Mouse (Mus musculus) liver, embryonic 14.5 days (tissue): ENCODE measurements around the gene Rnd3. TPM values are rescaled to one million over a fixed set of nuclear protein-coding genes. Genes with fewer than 3 reads are reported as not detected.

Experiments used
- ATAC-seq: fragments of 200-750 bp; cut with Nextera tagmentation; 2 replicates; pipeline ENCODE4 v1.8.0; 2017; ENCODE audit warnings: moderate number of reproducible peaks, mild to moderate bottlenecking, moderate library complexity; ENCODE audit not compliant: insufficient read depth
- DNase-seq, 3 experiments: peaks; one replicate each; pipeline ENCODE4 v3.0.0-alpha.2; 2012 to 2013; ENCODE audit warnings: low read depth in 3 of 3, low spot score in 3 of 3
- H3K27ac ChIP-seq: fragments of 300-500 bp; sonication (generic); 2 replicates; pipeline ENCODE4 v1.5.1; 2014; ENCODE audit warnings: moderate library complexity, mild to moderate bottlenecking, control low read depth, inconsistent platforms
- H3K27me3 ChIP-seq: fragments of 300-500 bp; sonication (generic); 2 replicates; pipeline ENCODE4 v1.6.1; 2014; ENCODE audit warnings: mild to moderate bottlenecking, low read length, moderate library complexity; ENCODE audit not compliant: control insufficient read depth, insufficient read depth
- H3K36me3 ChIP-seq: fragments of 300-500 bp; sonication (generic); replicated peaks from 2 replicates; pipeline ENCODE4 v1.6.1; 2014; ENCODE audit warnings: low read depth; ENCODE audit not compliant: control insufficient read depth, insufficient read depth
- H3K4me1 ChIP-seq, 2 experiments: fragments of 200-500 bp in 1 of 2; fragments of 300-500 bp in 1 of 2; sonication (generic) in 1 of 2; replicated peaks; 2 replicates each; pipeline ENCODE4 v1.6.1; 2012 to 2014; ENCODE audit warnings: antibody characterized with exemption in 1 of 2, inconsistent platforms in 1 of 2, low read length in 1 of 2; ENCODE audit not compliant: control insufficient read depth in 2 of 2, insufficient read depth in 2 of 2
- H3K4me2 ChIP-seq: fragments of 300-500 bp; sonication (generic); 2 replicates; pipeline ENCODE4 v1.6.1; 2014; ENCODE audit warnings: low read depth, mild to moderate bottlenecking, control low read depth, moderate library complexity
- H3K4me3 ChIP-seq, 2 experiments: fragments of 200-500 bp in 1 of 2; fragments of 300-500 bp in 1 of 2; sonication (generic) in 1 of 2; 2 replicates each; pipeline ENCODE4 v1.5.1; 2012 to 2014; ENCODE audit warnings: low read depth in 2 of 2, low read length in 2 of 2, mild to moderate bottlenecking in 2 of 2, control low read depth in 1 of 2, inconsistent platforms in 1 of 2, moderate library complexity in 1 of 2; ENCODE audit not compliant: insufficient read depth in 1 of 2
- H3K9ac ChIP-seq: fragments of 300-500 bp; sonication (generic); replicated peaks from 2 replicates; pipeline ENCODE4 v1.6.1; 2014; ENCODE audit warnings: mild to moderate bottlenecking, control low read depth, moderate library complexity
- H3K9me3 ChIP-seq: fragments of 300-500 bp; sonication (generic); 2 replicates; pipeline ENCODE4 v1.6.1; 2016; ENCODE audit warnings: low read length, mixed read lengths; ENCODE audit not compliant: control insufficient read depth
- CTCF ChIP-seq: IDR thresholded peaks from 2 replicates; pipeline ENCODE4 v1.5.1; 2016; ENCODE audit warnings: antibody characterized with exemption, low read depth, control low read depth
- EP300 ChIP-seq: IDR thresholded peaks from 2 replicates; pipeline ENCODE4 v1.6.1; 2016; ENCODE audit warnings: antibody characterized with exemption, low read depth
- WGBS: fragments of 180-500 bp; shearing (Covaris S2); extraction: QIAGEN DNeasy Blood & Tissue Kit; methylation state at CpG from one replicate; pipeline ENCODE4 v1.1.7; 2014; ENCODE audit not compliant: insufficient replicate concordance; 5-methylcytosine and 5-hydroxymethylcytosine counted together
- polyA plus RNA-seq, 2 experiments: library from polyadenylated mRNA; depleted of rRNA in 1 of 2; stranded (reverse) in 1 of 2; unstranded in 1 of 2; fragments of >200 nt; fragmentation: Nextera tagmentation in 1 of 2; extraction: Ambion mirVana in 1 of 2; gene quantifications; 2 replicates each; pipeline versions ENCODE4 v1.2.1 to v1.2.3; 2012 to 2014

Rnd3 gene
- polyA plus RNA-seq, 2 experiments = 4.8 to 11.7 TPM

- no peaks in the 10 kb centered on the region for H3K27me3 ChIP-seq
- no peaks in the 10 kb centered on the region for H3K36me3 ChIP-seq
- no peaks in the 10 kb centered on the region for H3K4me1 ChIP-seq
- H3K4me3 ChIP-seq = no peak overlapping the region
- DNase-seq (no peak), ATAC-seq (no peak)
- TF ChIP-seq EP300 (no peak), CTCF (no peak)
- 66% methylated on average over 13 of the region's 13 CpGs for WGBS
- H3K9ac ChIP-seq = no peak overlapping the region
- H3K9me3 ChIP-seq = no peaks in the 10 kb centered on the region
- H3K4me2 ChIP-seq = no peak overlapping the region
- no peak overlapping the region for H3K27ac ChIP-seq
These were observed 66.1 kb downstream of the Rnd3 start for GRCm38 (mm10) chr2:51082714-51083351.
